Mouse (Mus musculus) thymus, postnatal 4 days (tissue): Measurements from ENCODE around the gene Fstl3.

Experiments
- DNase-seq: peaks from one replicate; pipeline ENCODE4 v3.0.0; 2021

Fstl3 gene

GRCm38 (mm10) chr10:79789581-79789980 is 12.5 kb downstream of the Fstl3 start:
- DNase-seq: no peak

GRCm38 (mm10) chr10:79790861-79791260 is 13.8 kb downstream of the Fstl3 start, which contains the start of gene Prss57:
Gene Prss57, minus strand, starts transcription at chr10:79790961.
- no peak for DNase-seq

- no peak for DNase-seq
Measured at GRCm38 (mm10) chr10:79792339-79793040, 15.4 kb downstream of the Fstl3 start.

- DNase-seq: peak; percentile 95
Measured at GRCm38 (mm10) chr10:79793051-79793737, 16.1 kb downstream of the Fstl3 start, which contains the start of gene Palm. Gene Palm, plus strand, starts transcription at chr10:79793572.

- DNase-seq: no peak
Measured at GRCm38 (mm10) chr10:79793738-79794490, 16.8 kb downstream of the Fstl3 start.

GRCm38 (mm10) chr10:79794491-79794931 is 17.4 kb downstream of the Fstl3 start:
- DNase-seq: no peak

GRCm38 (mm10) chr10:79795905-79796304 is 18.8 kb downstream of the Fstl3 start:
- no peak for DNase-seq

GRCm38 (mm10) chr10:79797326-79797725 is 20.3 kb downstream of the Fstl3 start:
- peak; percentile 62 for DNase-seq

GRCm38 (mm10) chr10:79798289-79798928 is 21.3 kb downstream of the Fstl3 start:
- peak; percentile 48 for DNase-seq

- no peak for DNase-seq
Measured at GRCm38 (mm10) chr10:79800508-79800907, 23.4 kb downstream of the Fstl3 start.

- no peak for DNase-seq
Measured at GRCm38 (mm10) chr10:79801837-79802236, 24.8 kb downstream of the Fstl3 start.

GRCm38 (mm10) chr10:79802331-79802971 is 25.4 kb downstream of the Fstl3 start:
- DNase-seq: no peak

GRCm38 (mm10) chr10:79803716-79804323 is 26.7 kb downstream of the Fstl3 start:
- DNase-seq: peak; percentile 45

GRCm38 (mm10) chr10:79805636-79806035 is 28.6 kb downstream of the Fstl3 start:
- no peak for DNase-seq

GRCm38 (mm10) chr10:79806331-79806730 is 29.3 kb downstream of the Fstl3 start:
- DNase-seq: no peak

GRCm38 (mm10) chr10:79806972-79807371 is 29.9 kb downstream of the Fstl3 start:
- no peak for DNase-seq

- DNase-seq: no peak
Measured at GRCm38 (mm10) chr10:79807826-79808225, 30.8 kb downstream of the Fstl3 start.

GRCm38 (mm10) chr10:79808728-79809127 is 31.7 kb downstream of the Fstl3 start:
- no peak for DNase-seq

GRCm38 (mm10) chr10:79811736-79812637 is 34.9 kb downstream of the Fstl3 start:
- DNase-seq: peak; percentile 96

- DNase-seq: no peak
Measured at GRCm38 (mm10) chr10:79814271-79814842, 37.3 kb downstream of the Fstl3 start.
